Mouse (Mus musculus) urinary bladder, postnatal 4 days (tissue): ENCODE data around the gene Ddb1.
"Not testable (repeated sequence)": the region's sequence is repeated elsewhere in the genome, so short reads cannot be mapped to it uniquely, and the experiment has no call there.

ENCODE experiments used
- DNase-seq, 2 experiments: peaks; one replicate each; pipeline ENCODE4 v3.0.0; 2021 to 2022; ENCODE audit warnings: low spot score in 2 of 2

Ddb1 gene

GRCm38 (mm10) chr19:10605293-10605900 lies at the start of gene Ddb1, which contains the start of gene Tkfc:
TSS of gene Ddb1 (plus strand) at chr19:10605327.
TSS of gene Tkfc (minus strand) at chr19:10605654.
- peak; percentile 98 to 99 for DNase-seq

- DNase-seq = peak; percentile 75 to 82
Observed at GRCm38 (mm10) chr19:10555624-10556510, 49.3 kb upstream of the Ddb1 start, which contains the start of gene Tmem216. TSS of gene Tmem216 (minus strand) at chr19:10556238.

GRCm38 (mm10) chr19:10557001-10557400 lies 48.1 kb upstream of the Ddb1 start:
- no peak for DNase-seq

- no peak for DNase-seq
Observed at GRCm38 (mm10) chr19:10557430-10557829, 47.7 kb upstream of the Ddb1 start.

GRCm38 (mm10) chr19:10557837-10558375 lies 47.2 kb upstream of the Ddb1 start:
- not testable (repeated sequence) for DNase-seq

GRCm38 (mm10) chr19:10560108-10560507 lies 45.0 kb upstream of the Ddb1 start:
- no peak for DNase-seq

- DNase-seq = no peak
Observed at GRCm38 (mm10) chr19:10561558-10562314, 43.4 kb upstream of the Ddb1 start.

GRCm38 (mm10) chr19:10562351-10562750 lies 42.8 kb upstream of the Ddb1 start:
- no peak for DNase-seq

- DNase-seq = no peak
Observed at GRCm38 (mm10) chr19:10564278-10564677, 40.8 kb upstream of the Ddb1 start.

- DNase-seq = no peak
Observed at GRCm38 (mm10) chr19:10565217-10565616, 39.9 kb upstream of the Ddb1 start.

- DNase-seq = no peak
Observed at GRCm38 (mm10) chr19:10569627-10570026, 35.5 kb upstream of the Ddb1 start.

GRCm38 (mm10) chr19:10576690-10577561 lies 28.2 kb upstream of the Ddb1 start, which contains the start of the genes Cyb561a3 and Tmem138:
TSS of gene Cyb561a3 (plus strand) at chr19:10577172.
TSS of gene Tmem138 (minus strand) at chr19:10577362.
- DNase-seq = peak; percentile 88 to 91

GRCm38 (mm10) chr19:10580102-10580501 lies 25.0 kb upstream of the Ddb1 start:
- no peak for DNase-seq

GRCm38 (mm10) chr19:10580761-10581160 lies 24.4 kb upstream of the Ddb1 start:
- no peak for DNase-seq

- DNase-seq = no peak
Observed at GRCm38 (mm10) chr19:10581984-10582383, 23.1 kb upstream of the Ddb1 start.

GRCm38 (mm10) chr19:10583550-10584146 lies 21.5 kb upstream of the Ddb1 start:
- DNase-seq = no peak

GRCm38 (mm10) chr19:10585112-10585511 lies 20.0 kb upstream of the Ddb1 start:
- no peak for DNase-seq

GRCm38 (mm10) chr19:10587231-10587630 lies 17.9 kb upstream of the Ddb1 start:
- DNase-seq = no peak

- no peak for DNase-seq
Observed at GRCm38 (mm10) chr19:10589127-10589857, 15.8 kb upstream of the Ddb1 start.

GRCm38 (mm10) chr19:10590301-10590700 lies 14.8 kb upstream of the Ddb1 start:
- DNase-seq = no peak
